Mouse (Mus musculus) embryo, embryonic 11 days (tissue): ENCODE measurements around the gene Tnni2.

Source experiments
- DNase-seq: peaks from one replicate; pipeline ENCODE4 v3.0.0-alpha.2; 2015

Gene Tnni2

DNA sequence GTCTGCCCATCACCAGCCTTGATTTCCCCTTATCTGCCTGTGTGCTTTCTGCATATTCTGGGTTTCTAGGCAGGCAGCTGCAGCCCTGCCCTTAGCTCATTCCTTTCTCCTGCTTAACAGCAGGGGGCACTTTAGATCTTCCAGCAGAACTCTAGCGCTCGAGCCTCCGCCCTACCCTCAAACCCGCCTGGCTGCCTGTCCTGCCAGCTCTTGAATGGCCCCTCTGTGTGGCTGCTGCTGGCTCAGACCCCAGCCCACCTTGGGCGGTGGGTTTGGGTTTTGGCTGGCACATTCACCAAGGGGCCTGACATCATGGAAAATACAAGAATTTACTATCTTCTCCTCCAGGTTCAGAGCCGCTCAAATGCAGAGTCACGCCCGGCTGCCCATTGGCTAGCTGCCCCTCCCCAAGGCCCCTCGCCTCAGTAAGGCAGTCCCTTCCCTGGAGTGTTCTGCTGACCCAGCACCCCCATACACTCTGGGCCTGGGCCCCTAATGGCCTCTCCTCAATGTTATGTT is 45.8 kb downstream of the Tnni2 start:
- DNase-seq: peak; percentile 91

DNA sequence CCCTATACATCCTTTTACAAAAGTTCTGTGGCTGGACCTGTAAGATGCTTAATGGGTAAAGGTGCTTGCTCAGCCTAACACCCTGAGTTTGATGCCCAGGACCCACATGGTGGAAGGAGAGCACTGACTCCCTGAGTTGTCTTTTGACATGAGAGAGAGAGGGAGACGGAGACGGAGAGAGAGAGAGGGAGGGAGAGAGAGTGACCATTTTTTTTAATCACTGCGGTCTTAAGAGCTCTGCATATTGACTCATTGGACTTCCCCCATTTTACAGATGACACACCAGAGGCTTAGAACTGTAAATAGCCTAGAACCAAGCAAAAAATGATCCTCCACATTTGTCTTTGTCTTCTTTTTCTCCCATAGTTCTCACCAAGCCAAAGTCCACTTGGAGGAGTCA is 46.4 kb downstream of the Tnni2 start:
- DNase-seq: no peak

GRCm38 (mm10) chr7:142493535-142493934 is 51.9 kb downstream of the Tnni2 start:
- DNase-seq: peak; percentile 67
